Mouse (Mus musculus): ENCODE data around the gene Scd2. TPM values are rescaled to one million over a fixed set of nuclear protein-coding genes. Genes with fewer than 3 reads are reported as not detected.

Scd2 gene
- polyA plus RNA-seq, 1 experiment: 49.6 TPM

DNA sequence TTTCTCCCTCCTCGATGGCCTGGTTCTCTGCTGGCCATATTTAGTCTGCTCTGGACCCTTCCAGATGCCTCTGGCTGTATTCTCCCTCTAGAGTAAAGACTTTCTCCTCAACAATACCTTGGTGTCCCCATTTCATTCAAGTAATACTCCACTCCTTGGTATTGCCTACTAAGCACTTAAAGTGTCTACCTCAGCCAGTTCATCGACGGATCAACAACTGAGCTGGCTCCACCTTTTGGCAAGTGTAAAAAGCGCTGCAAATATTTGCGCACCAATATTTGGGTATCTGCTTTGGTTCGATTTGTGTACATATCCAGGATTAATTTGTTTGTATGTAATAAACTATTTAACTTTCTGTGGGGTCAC lies 27.0 kb upstream of the Scd2 start:
- no peak for TF ChIP-seq GATA1 (IDR thresholded peaks at IDR 0.05; ENCODE audit: low read length)

DNA sequence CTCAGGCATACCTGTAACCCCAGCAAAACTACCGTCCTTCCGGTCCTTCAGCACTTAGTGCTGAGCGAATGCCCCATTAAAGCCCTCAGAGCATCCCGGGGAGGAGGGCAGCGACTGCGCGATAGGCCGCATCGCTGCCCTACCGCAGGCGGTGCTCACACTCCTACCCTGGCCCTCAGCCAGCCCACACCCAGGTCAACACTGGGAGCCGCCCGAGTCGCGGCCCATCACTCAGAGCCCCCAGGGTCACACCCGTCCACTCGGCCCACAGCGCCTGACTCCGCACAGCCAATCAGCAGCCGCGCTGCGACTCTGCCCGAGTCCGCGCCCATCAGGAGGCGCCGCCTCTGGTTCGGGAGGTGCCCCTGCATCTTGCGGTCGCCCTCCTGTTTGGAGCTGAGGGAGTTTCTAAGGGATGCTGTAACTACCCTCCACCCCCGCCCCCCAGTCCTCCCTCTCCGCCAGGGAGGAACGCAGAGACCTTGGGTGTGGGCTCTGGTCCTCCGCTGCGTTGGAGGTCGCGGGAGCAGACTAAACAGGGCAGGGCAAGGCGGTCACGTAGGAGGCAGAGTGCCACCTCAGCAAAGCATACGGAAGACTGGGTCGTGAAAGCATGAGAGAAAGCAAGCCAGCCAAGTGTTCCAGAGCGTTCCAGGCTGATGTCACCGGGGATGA lies 26.5 kb upstream of the Scd2 start:
- TF ChIP-seq GATA1 (IDR thresholded peaks at IDR 0.05; ENCODE audit: low read length): no peak

DNA sequence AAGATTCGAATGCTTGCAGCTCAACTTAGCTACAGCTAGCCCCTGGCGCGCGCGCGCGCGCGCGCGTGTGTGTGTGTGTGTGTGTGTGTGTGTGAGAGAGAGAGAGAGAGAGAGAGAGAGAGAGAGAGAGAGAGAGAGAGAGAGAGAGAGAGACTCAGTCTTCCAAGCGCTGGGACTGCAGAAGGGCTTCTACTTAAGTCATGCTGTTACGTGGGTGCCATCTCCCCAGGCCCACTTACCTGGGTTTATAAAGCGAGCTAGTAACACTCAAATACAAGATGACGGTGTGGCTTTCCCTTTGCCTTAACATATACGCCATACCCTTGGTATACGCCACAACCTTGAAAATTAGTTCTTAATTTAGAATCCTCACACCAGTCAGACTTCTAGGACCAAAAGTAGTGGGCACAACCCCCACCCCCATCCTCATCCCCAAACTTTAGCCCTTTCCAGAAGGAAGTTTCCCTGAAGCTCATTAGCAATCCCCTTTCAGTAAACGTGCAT lies 25.9 kb upstream of the Scd2 start:
- no peak for TF ChIP-seq GATA1 (IDR thresholded peaks at IDR 0.05; ENCODE audit: low read length)

DNA sequence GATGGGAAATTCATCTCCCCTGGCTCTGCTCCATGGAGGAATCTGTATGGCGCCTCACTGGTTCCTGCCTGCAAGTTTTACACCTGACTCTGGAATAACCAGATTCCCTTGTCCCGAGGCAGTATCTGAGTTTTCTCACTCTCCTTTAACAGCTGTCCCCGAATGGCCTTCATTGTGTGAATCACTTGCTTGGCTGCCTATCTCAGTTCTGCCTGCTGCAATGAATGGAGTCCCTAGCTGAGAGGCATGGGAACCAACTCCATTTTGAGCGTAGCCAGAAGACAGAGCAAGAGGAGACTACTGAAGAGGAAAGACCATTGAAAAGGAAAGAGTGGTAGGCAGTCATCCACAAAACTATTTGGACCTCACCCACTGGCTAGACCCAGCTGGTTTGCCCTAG lies 19.8 kb upstream of the Scd2 start:
- TF ChIP-seq GATA1 (IDR thresholded peaks at IDR 0.05; ENCODE audit: low read length): no peak

DNA sequence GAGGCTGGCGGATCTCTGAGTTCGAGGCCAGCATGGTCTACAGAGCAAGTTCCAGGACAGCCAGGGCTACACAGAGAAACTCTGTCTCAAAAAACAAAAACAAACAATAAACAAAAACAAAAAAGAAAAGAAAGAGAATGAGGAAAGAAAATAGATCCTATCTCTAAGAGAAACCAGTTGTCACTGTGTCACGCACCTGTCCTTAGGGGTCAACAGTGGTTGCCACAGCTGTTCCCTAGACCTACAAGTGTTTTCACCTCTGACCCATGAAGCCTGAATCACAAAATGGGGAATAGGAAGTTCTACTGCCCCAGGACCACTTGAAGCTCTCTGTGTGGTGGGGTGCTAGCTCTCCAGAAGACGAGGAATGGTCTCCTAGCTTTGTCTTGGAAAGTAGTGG lies 19.0 kb upstream of the Scd2 start:
- TF ChIP-seq GATA1 (IDR thresholded peaks at IDR 0.05; ENCODE audit: low read length): no peak

DNA sequence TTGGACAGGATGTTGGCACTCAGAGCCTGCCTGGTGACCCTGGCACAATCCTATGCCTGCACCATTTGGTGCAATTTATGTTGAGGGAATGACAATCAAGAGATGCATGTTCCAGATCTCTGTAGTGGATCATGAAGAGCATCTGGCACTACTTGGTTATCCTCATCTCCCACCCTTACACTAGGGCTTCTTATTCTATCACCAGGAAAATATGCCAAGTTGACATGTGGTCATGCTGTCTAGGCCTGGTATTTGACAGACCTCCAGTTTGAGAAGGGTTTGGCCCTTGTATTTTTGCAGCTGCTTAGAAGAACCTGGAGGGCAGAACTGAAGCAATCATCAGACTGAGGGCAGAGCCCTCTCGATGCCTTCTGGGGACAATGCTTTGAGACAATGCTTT lies 18.1 kb upstream of the Scd2 start:
- TF ChIP-seq GATA1 (IDR thresholded peaks at IDR 0.05; ENCODE audit: low read length): no peak

DNA sequence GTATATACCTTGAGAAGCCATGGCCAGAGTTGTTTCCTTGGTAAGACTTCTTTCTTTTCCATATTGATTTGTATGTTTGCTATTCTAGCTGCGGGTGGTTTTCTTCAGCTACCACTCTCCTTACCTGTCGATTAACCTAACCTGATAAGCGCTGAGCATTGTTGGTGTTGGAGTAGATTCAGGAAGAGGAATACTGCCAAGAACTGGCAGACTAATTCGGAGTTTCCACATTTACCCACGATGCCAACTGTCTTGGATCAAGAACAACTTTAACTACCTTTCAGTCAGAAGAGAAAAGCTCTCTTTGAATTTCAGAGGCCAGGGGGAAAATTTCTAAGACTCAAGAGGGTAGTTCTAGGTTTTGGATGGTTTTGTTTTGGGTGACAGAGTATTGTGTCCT lies 16.6 kb upstream of the Scd2 start:
- TF ChIP-seq GATA1 (IDR thresholded peaks at IDR 0.05; ENCODE audit: low read length): no peak

DNA sequence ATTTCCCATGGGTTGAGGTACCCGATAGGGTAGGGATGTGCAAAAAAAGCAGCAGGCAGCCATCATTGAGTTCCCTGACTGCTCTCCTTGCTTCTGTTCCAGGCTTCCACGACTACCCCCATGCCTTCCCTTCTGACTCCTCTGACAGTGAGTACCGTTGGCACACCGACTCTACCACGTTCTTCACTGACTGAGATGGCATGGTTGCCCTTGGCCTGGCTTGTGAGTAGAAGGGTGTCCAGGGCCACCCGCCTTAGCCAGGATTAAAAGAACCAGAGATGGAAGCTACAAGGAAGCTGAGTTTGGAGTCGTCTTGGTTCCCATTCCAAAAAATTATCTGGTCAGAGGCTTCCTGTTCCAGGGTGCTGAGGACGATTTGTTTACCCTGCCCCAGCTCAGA lies 15.5 kb upstream of the Scd2 start:
- TF ChIP-seq GATA1 (IDR thresholded peaks at IDR 0.05; ENCODE audit: low read length): no peak

DNA sequence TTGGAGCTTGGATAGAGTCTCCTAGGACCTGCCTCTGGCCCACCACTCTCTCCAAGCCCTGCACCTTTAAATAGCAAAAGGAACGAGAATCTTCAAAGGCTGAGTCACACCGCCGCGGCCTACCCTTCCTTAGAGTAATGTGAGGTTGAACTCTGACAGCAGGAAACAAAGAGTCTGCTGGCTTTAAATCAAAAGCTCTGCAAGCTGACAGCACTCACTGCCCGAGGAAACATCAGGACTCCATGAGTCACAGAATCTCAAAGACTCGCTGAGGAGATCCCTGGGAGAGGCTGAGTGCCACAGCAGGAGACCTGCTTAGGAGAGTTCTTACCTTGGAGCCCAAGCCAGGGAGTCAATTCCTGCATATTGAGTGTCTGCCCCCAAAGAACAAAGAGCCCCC lies 12.7 kb upstream of the Scd2 start:
- TF ChIP-seq GATA1 (IDR thresholded peaks at IDR 0.05; ENCODE audit: low read length): no peak

DNA sequence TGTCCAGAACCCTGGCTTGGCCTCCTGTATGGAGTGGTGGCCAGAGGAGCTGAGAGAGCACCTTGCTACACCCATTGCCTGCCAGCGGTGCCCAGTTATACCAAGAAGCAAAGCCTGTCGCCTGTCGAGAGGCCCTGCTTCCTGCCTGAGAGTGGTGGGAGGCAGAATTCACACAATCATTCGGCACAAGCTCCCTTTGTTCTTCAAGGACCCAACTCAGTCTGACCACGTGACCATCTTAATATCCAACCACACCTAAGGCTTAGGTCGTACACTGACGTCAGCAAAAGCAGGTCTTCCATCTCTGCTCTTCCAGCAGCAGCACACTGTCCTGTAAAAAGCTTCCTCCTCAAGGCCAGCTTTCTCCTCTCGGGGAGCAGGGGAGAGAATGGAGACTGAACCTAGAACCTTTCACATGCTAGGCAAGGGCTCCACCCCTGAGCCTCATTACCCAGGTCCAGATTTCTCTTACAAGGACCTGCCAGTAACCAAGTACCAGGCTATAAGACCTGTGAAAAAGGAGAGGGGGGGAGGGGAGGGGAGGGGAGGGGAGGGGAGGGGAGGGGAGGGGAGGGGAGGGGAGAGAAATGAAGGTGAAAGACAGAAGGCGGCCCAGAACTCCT lies 10.8 kb upstream of the Scd2 start:
- TF ChIP-seq GATA1 (IDR thresholded peaks at IDR 0.05; ENCODE audit: low read length): no peak

DNA sequence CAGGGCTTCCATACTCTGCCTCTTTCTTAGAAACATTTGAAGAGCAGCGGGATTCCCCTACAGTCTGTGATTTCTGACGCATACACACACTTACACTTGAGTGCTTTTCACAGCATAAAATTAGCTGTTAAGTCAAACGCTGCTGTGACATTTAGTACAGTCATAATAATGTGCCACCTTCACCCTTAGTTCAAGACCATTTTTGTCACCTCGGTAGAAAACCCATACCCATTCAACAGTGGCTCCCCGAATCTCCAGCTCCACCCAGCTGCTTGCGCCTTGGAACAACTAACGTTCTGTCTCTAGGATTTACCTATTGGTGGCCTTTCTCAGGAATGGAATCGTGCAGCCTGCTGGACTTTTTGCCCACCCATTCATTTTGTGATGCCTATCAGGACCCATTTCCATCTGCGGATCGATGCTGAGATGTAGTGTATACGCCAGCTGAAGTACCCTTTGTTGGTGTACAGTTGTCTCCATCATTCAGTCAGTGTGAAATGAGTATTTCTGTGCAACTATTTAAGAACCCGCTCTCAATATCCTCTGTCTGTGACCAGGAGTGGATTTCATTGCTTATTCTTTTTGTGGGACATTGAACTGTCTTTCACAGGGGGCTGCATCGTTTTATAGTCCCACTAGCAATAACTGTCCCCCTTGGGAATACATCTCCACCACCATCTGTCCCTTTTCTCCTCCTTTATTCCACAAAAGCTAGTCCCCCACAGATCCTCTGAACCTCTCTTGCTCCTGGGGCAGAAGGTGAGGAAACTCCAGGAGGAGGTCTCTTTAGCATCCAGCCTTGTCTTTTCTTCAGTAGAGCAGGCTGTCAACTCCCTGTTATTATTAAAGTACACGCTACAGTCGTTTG lies 10.1 kb upstream of the Scd2 start:
- TF ChIP-seq GATA1 (IDR thresholded peaks at IDR 0.05; ENCODE audit: low read length): no peak

DNA sequence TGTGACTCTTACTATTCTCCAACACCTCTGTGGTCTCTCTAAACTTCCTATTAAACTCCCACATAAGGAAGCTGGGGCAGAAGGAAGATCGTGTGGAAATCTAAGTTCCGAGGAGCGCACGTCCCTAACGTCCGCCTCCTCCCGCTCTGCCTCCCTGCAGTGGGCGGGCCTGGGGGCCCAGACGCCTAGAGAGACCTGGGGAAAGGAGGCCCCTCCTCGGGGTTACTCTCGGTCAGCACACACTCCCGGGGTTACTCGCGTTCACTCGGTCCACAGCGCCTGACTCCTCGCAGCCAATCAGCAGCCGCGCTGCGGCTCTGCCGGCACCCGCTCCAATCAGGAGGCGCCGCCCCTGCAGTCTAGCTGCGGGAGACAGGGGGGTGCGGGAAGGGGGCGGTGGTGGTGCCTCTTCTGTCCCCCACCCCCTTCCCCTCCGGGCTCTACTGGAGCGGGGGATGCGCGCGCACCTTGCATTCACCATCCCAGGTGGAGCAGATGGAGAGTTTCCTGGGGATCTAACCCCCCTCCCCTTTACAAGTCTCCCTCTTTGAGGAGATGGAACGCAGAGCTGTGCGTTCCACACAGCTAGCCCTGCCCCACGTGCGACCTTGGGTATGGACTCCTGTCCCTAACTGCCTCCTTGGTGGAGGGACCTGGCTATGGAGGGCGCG lies 9.3 kb upstream of the Scd2 start:
- TF ChIP-seq GATA1 (IDR thresholded peaks at IDR 0.05; ENCODE audit: low read length): no peak

DNA sequence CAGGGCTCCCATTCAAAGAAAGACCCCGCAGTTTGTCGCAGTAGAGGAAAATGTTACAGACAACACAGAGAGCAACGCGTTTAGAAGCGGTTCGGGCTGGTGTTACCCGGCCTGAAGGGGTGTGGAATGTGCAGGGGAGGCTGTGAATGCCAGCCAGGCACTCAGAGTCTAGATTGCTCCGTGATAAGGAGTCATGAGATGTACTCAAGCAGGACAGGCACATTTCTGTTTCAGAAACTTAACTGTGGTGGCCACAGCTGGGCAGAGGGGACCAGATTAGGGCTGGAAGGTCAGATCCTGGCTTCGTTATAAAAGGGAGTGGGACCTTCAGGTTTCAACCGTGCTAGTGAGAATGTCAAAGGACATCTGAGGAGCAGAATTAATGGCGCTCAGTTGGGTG lies 8.8 kb upstream of the Scd2 start:
- TF ChIP-seq GATA1 (IDR thresholded peaks at IDR 0.05; ENCODE audit: low read length): peak; percentile 46

DNA sequence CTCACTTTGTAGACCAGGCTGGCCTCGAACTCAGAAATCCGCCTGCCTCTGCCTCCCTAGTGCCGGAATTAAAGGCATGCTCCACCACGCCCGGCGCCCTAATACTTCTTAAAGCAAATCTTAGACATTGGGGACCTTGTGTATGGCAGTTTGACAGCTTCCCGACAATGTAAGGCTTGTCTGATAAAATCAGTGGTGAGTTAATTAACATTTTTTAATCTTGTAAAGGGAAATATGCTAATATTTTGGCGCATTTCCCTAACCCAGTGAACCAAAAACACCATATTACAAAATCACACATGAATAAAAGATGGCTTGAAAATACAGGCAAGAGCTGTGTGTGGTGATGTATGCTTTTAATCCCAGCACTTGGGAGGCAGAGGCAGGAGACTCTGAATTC lies 7.9 kb upstream of the Scd2 start:
- TF ChIP-seq GATA1 (IDR thresholded peaks at IDR 0.05; ENCODE audit: low read length): no peak

DNA sequence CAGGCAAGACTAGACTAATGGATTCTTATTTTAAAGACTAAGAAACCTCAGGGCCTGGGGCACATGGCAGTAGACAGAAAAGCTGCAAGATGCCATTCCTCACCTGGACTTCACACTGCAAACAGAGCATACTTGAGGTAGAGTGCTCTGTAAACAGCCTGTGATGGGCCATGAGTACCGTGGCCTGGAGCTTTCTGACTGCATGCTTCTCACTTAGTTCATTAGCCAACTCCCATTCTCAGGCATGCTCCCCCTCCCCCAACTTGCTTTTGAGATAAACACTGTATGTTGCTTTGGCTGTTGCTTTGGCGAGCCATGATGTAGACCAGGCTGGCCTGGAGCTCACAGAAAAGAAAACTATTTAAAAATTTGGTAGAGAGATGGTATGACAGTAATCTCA lies 7.4 kb upstream of the Scd2 start:
- no peak for TF ChIP-seq GATA1 (IDR thresholded peaks at IDR 0.05; ENCODE audit: low read length)
